Mouse (Mus musculus): ENCODE measurements at regions not wholly inside any gene's neighbourhood (a gene's known extent, or its start where the extent isn't known, plus 50 kb on each side); places are given as distances from the start of the nearest gene placed in this dataset.

DNA sequence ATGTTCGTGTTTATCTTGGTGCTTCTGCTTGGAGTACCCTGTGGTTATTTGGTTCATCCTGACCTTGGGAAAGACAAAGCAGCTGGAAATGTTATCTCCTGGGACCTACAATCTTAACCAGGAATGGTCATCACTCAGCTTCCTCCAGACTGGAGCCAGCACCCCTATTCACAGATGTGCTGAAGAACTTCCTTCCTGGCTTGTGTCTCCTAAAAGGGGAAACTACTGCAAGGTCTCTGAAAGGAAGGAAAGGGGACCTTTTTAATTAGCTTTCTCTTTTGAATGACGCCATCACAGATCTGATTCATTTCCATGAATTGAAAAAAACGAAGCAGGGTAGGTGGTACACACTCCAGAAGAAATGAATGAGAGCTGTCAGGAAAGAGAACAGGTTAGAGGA is 476.0 kb upstream of the A1bg start:
- no peak for TF ChIP-seq REST (IDR thresholded peaks at IDR 0.05; ENCODE audit: insufficient read depth, insufficient read length)
- no peak for TF ChIP-seq MAX (IDR thresholded peaks at IDR 0.05; ENCODE audit: low read depth)
- TF ChIP-seq MYOD1 (IDR thresholded peaks at IDR 0.05; ENCODE audit: control insufficient read depth in 1 of 3, insufficient read length in 2 of 3, low read depth in 2 of 3): no peak
- TF ChIP-seq TCF3 (IDR thresholded peaks at IDR 0.05; ENCODE audit: insufficient read length, low read depth): no peak
- TF ChIP-seq USF1 (IDR thresholded peaks at IDR 0.05; ENCODE audit: low read depth): no peak
- TF ChIP-seq SRF (IDR thresholded peaks at IDR 0.05; ENCODE audit: control insufficient read depth, insufficient read length, low read depth): no peak
- no peak for TF ChIP-seq E2F4 (IDR thresholded peaks at IDR 0.05; ENCODE audit: insufficient read depth)
- no peak for TF ChIP-seq POLR2A (IDR thresholded peaks at IDR 0.05; ENCODE audit: insufficient read length, low read depth)
- no peak for TF ChIP-seq CEBPB (IDR thresholded peaks at IDR 0.05; ENCODE audit: insufficient read depth, poor library complexity, severe bottlenecking)
- no peak for TF ChIP-seq MYOG (IDR thresholded peaks at IDR 0.05; ENCODE audit: control insufficient read depth in 1 of 3, insufficient read depth in 1 of 3, insufficient read length in 2 of 3, low read depth in 2 of 3)
- no peaks in the 10 kb centered on the region for H3K36me3 ChIP-seq (ENCODE audit: control insufficient read depth, insufficient read depth)
- H3K4me2 ChIP-seq (ENCODE audit: low read depth): peak overlapping the region; percentile 7
- H3K4me3 ChIP-seq: no peak overlapping the region
- no peak overlapping the region for H3ac ChIP-seq (ENCODE audit: control insufficient read depth, insufficient read length)
- no peaks in the 10 kb centered on the region for H3K79me2 ChIP-seq (ENCODE audit: control insufficient read depth, insufficient read depth)
- no peaks in the 10 kb centered on the region for H3K27me3 ChIP-seq (ENCODE audit: control insufficient read depth, insufficient read depth, insufficient read length)

DNA sequence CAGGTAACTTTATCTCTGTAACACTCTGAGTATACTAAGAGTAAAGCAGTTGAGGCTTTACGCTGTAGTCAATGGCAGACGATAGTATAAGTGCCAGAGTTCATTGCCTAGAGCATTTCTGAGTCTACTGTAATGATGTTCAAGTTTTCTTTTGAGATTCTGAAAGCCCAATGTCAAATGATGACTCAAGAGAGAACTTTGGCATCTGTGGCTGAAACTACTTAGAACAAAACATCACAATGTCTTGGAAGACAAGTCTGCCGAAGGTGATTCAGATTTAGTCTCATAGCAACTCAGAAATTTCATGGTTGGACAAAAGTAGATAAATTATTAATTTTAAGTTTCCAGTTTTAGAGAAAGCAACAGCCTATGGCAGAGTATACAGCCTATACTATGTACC is 474.2 kb upstream of the A1bg start:
- H3K4me3 ChIP-seq: no peak overlapping the region
- no peaks in the 10 kb centered on the region for H3K27me3 ChIP-seq (ENCODE audit: control insufficient read depth, insufficient read depth, insufficient read length)
- H3K36me3 ChIP-seq (ENCODE audit: control insufficient read depth, insufficient read depth): no peaks in the 10 kb centered on the region
- H3K4me2 ChIP-seq (ENCODE audit: low read depth): no peak overlapping the region
- H3K79me2 ChIP-seq (ENCODE audit: control insufficient read depth, insufficient read depth): no peaks in the 10 kb centered on the region
- TF ChIP-seq USF1 (IDR thresholded peaks at IDR 0.05; ENCODE audit: low read depth) (no peak), MAX (IDR thresholded peaks at IDR 0.05; ENCODE audit: low read depth) (no peak), REST (IDR thresholded peaks at IDR 0.05; ENCODE audit: insufficient read depth, insufficient read length) (no peak), POLR2AphosphoS2 (IDR thresholded peaks at IDR 0.05; ENCODE audit: insufficient read length, low read depth) (no peak), TCF3 (IDR thresholded peaks at IDR 0.05; ENCODE audit: insufficient read length, low read depth) (no peak), SRF (IDR thresholded peaks at IDR 0.05; ENCODE audit: control insufficient read depth, insufficient read length, low read depth) (no peak), TCF12 (IDR thresholded peaks at IDR 0.05; ENCODE audit: insufficient read depth, poor library complexity, severe bottlenecking) (no peak), MYOD1 (IDR thresholded peaks at IDR 0.05; ENCODE audit: control insufficient read depth in 1 of 3, insufficient read length in 2 of 3, low read depth in 2 of 3) (no peak), MYOG (IDR thresholded peaks at IDR 0.05; ENCODE audit: control insufficient read depth in 1 of 3, insufficient read depth in 1 of 3, insufficient read length in 2 of 3, low read depth in 2 of 3) (no peak), POLR2A (IDR thresholded peaks at IDR 0.05; ENCODE audit: insufficient read length, low read depth) (no peak), E2F4 (IDR thresholded peaks at IDR 0.05; ENCODE audit: insufficient read depth) (no peak), CEBPB (IDR thresholded peaks at IDR 0.05; ENCODE audit: insufficient read depth, poor library complexity, severe bottlenecking) (no peak)
- H3ac ChIP-seq (ENCODE audit: control insufficient read depth, insufficient read length): no peak overlapping the region

DNA sequence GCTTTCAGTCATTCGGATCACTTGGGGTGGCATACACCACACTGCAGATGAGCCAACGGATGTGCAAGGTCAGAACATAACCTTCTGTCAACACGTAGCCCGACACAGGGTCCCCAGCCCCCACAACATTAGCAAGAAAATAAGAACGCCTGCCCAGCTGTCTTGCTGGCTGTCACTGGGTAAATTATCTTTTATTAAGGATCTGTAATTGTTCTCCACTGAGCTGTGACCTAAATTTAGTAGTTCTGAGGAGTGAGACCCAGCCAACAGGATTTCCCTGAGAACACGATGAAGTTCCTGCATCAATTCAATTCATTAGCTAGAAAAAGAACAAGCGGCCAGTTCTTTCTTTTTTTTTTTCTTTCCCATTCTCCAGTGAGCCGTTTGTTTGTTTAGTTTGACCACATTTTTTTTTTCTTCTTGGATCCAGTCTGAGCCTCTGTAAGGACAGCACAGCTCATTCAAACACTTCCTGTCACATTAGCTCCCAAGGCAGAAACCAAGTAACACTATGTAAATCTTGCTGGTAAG is 472.5 kb upstream of the A1bg start:
- Histone ChIP-seq H3K36me3 (ENCODE audit: control insufficient read depth, insufficient read depth) (no peaks in the 10 kb centered on the region), H3K4me2 (ENCODE audit: low read depth) (peak overlapping the region; percentile 39), H3ac (ENCODE audit: control insufficient read depth, insufficient read length) (no peak overlapping the region), H3K27me3 (ENCODE audit: control insufficient read depth, insufficient read depth, insufficient read length) (no peaks in the 10 kb centered on the region), H3K4me3 (no peak overlapping the region), H3K79me2 (ENCODE audit: control insufficient read depth, insufficient read depth) (no peaks in the 10 kb centered on the region)
- TF ChIP-seq TCF12 (IDR thresholded peaks at IDR 0.05; ENCODE audit: insufficient read depth, poor library complexity, severe bottlenecking) (peak; percentile 23), USF1 (IDR thresholded peaks at IDR 0.05; ENCODE audit: low read depth) (no peak), CEBPB (IDR thresholded peaks at IDR 0.05; ENCODE audit: insufficient read depth, poor library complexity, severe bottlenecking) (no peak), MYOD1 (IDR thresholded peaks at IDR 0.05; ENCODE audit: control insufficient read depth in 1 of 3, insufficient read length in 2 of 3, low read depth in 2 of 3) (peak in 2 of 3 experiments; percentile 58 to 85), TCF3 (IDR thresholded peaks at IDR 0.05; ENCODE audit: insufficient read length, low read depth) (no peak), SRF (IDR thresholded peaks at IDR 0.05; ENCODE audit: control insufficient read depth, insufficient read length, low read depth) (no peak), E2F4 (IDR thresholded peaks at IDR 0.05; ENCODE audit: insufficient read depth) (no peak), REST (IDR thresholded peaks at IDR 0.05; ENCODE audit: insufficient read depth, insufficient read length) (no peak), MAX (IDR thresholded peaks at IDR 0.05; ENCODE audit: low read depth) (no peak), POLR2AphosphoS2 (IDR thresholded peaks at IDR 0.05; ENCODE audit: insufficient read length, low read depth) (no peak), MYOG (IDR thresholded peaks at IDR 0.05; ENCODE audit: control insufficient read depth in 1 of 3, insufficient read depth in 1 of 3, insufficient read length in 2 of 3, low read depth in 2 of 3) (peak in 2 of 3 experiments; percentile 37 to 61), POLR2A (IDR thresholded peaks at IDR 0.05; ENCODE audit: insufficient read length, low read depth) (no peak)

DNA sequence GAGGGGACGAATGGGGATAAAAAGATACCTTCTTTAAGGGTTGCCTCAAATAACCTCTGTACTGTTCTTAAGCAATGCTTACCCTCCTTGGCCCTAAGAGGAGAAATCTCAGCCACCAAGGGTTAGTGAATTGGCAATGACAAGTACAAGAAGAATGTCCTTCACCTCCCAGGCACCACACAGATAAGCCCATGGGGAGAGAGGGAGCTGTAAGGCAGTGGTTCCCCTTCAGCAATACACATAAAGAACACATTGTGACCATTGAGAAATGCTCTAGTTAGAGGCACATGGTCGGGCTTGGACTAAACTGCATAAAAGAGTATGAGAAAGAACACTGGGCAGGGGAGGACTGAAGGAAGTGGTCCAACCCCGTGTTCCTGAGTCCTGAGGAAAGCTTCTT is 457.9 kb upstream of the A1bg start:
- H3K4me2 ChIP-seq (ENCODE audit: low read depth): no peak overlapping the region
- H3K27me3 ChIP-seq (ENCODE audit: control insufficient read depth, insufficient read depth, insufficient read length): no peaks in the 10 kb centered on the region
- H3K36me3 ChIP-seq (ENCODE audit: control insufficient read depth, insufficient read depth): no peaks in the 10 kb centered on the region
- no peaks in the 10 kb centered on the region for H3K79me2 ChIP-seq (ENCODE audit: control insufficient read depth, insufficient read depth)
- TF ChIP-seq E2F4 (IDR thresholded peaks at IDR 0.05; ENCODE audit: insufficient read depth): no peak
- TF ChIP-seq TCF12 (IDR thresholded peaks at IDR 0.05; ENCODE audit: insufficient read depth, poor library complexity, severe bottlenecking): no peak
- TF ChIP-seq POLR2AphosphoS2 (IDR thresholded peaks at IDR 0.05; ENCODE audit: insufficient read length, low read depth): no peak
- TF ChIP-seq POLR2A (IDR thresholded peaks at IDR 0.05; ENCODE audit: insufficient read length, low read depth): no peak
- no peak for TF ChIP-seq USF1 (IDR thresholded peaks at IDR 0.05; ENCODE audit: low read depth)
- no peak for TF ChIP-seq MYOD1 (IDR thresholded peaks at IDR 0.05; ENCODE audit: control insufficient read depth in 1 of 3, insufficient read length in 2 of 3, low read depth in 2 of 3)
- no peak overlapping the region for H3K4me3 ChIP-seq
- H3ac ChIP-seq (ENCODE audit: control insufficient read depth, insufficient read length): no peak overlapping the region

DNA sequence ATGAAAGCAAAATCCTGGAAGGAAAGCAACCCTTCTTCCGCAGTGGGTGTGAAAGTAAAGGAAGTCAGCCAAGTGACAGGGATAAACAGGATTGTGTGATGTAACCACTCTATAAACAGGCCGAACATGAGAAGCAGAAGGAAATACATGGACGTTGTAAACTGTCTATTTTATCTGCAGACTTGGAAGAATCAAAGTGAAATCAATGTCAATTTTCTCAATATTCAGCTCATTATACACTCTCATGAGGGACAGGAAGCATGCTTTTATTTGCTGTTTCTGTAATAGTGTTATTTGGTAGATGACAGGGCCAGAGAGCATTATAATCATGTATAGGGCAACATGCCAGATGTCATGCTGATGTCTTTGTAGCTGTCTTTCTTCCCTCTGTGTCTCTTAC is 443.5 kb upstream of the A1bg start:
- H3K4me2 ChIP-seq (ENCODE audit: low read depth): no peak overlapping the region
- no peak for TF ChIP-seq E2F4 (IDR thresholded peaks at IDR 0.05; ENCODE audit: insufficient read depth)
- no peak for TF ChIP-seq TCF3 (IDR thresholded peaks at IDR 0.05; ENCODE audit: insufficient read length, low read depth)
- TF ChIP-seq POLR2AphosphoS2 (IDR thresholded peaks at IDR 0.05; ENCODE audit: insufficient read length, low read depth): no peak
- TF ChIP-seq REST (IDR thresholded peaks at IDR 0.05; ENCODE audit: insufficient read depth, insufficient read length): no peak
- TF ChIP-seq MYOD1 (IDR thresholded peaks at IDR 0.05; ENCODE audit: control insufficient read depth in 1 of 3, insufficient read length in 2 of 3, low read depth in 2 of 3): no peak
- no peak for TF ChIP-seq POLR2A (IDR thresholded peaks at IDR 0.05; ENCODE audit: insufficient read length, low read depth)
- TF ChIP-seq SRF (IDR thresholded peaks at IDR 0.05; ENCODE audit: control insufficient read depth, insufficient read length, low read depth): no peak
- no peak for TF ChIP-seq MAX (IDR thresholded peaks at IDR 0.05; ENCODE audit: low read depth)
- no peak for TF ChIP-seq TCF12 (IDR thresholded peaks at IDR 0.05; ENCODE audit: insufficient read depth, poor library complexity, severe bottlenecking)
- TF ChIP-seq MYOG (IDR thresholded peaks at IDR 0.05; ENCODE audit: control insufficient read depth in 1 of 3, insufficient read depth in 1 of 3, insufficient read length in 2 of 3, low read depth in 2 of 3): no peak
- TF ChIP-seq USF1 (IDR thresholded peaks at IDR 0.05; ENCODE audit: low read depth): no peak
- no peak for TF ChIP-seq CEBPB (IDR thresholded peaks at IDR 0.05; ENCODE audit: insufficient read depth, poor library complexity, severe bottlenecking)

More for the DNA sequence above, 443.5 kb upstream of the A1bg start:
- Histone ChIP-seq H3K36me3 (ENCODE audit: control insufficient read depth, insufficient read depth) (no peaks in the 10 kb centered on the region), H3K4me3 (no peak overlapping the region), H3ac (ENCODE audit: control insufficient read depth, insufficient read length) (no peak overlapping the region), H3K79me2 (ENCODE audit: control insufficient read depth, insufficient read depth) (no peaks in the 10 kb centered on the region), H3K27me3 (ENCODE audit: control insufficient read depth, insufficient read depth, insufficient read length) (no peaks in the 10 kb centered on the region)

Measured in myocyte (in vitro differentiated cells).